In genomic region chr11:24664082-24664481, GRCm38 (mm10) we compare ENCODE assay signal across 16 mouse cellular contexts.
"Had no signal": no experiment of that assay in that cellular context is flagged by ENCODE, and none has a peak within 500 bp of the region (broad histone marks: within the 10 kb centered on the region; RNA-seq: fewer than 3 reads in every experiment).

No protein-coding gene starts in this region.

- H3K27ac ChIP-seq: neural tube, embryonic 12.5 days; neural tube, embryonic 13.5 days; neural tube, embryonic 15.5 days; stomach, embryonic 15.5 days; stomach, postnatal 0 days had no signal

- H3K27me3 ChIP-seq: neural tube, embryonic 12.5 days; neural tube, embryonic 13.5 days; neural tube, embryonic 15.5 days; stomach, embryonic 15.5 days had no signal

- H3K4me1 ChIP-seq: neural tube, embryonic 12.5 days; neural tube, embryonic 13.5 days; neural tube, embryonic 15.5 days; stomach, embryonic 15.5 days had no signal

- DNase-seq: retina, postnatal 1 day; right cerebral cortex, adult 18-20 months; right cerebral cortex, postnatal 14 days; right cerebral cortex, postnatal 25 days; right cerebral cortex, postnatal 4 days; spleen, adult 18-20 months; thymus, adult 18-20 months; thymus, adult 2 months; thymus, postnatal 14 days; thymus, postnatal 25 days; thymus, postnatal 36 days had no signal

- H3K9me3 ChIP-seq: neural tube, embryonic 12.5 days; neural tube, embryonic 13.5 days; neural tube, embryonic 15.5 days; stomach, embryonic 15.5 days had no signal

- H3K4me3 ChIP-seq: neural tube, embryonic 12.5 days; neural tube, embryonic 13.5 days; neural tube, embryonic 15.5 days; stomach, embryonic 15.5 days had no signal

- H3K4me2 ChIP-seq: neural tube, embryonic 12.5 days; neural tube, embryonic 13.5 days; neural tube, embryonic 15.5 days; stomach, embryonic 15.5 days had no signal

- H3K9ac ChIP-seq: neural tube, embryonic 12.5 days; neural tube, embryonic 13.5 days; neural tube, embryonic 15.5 days; stomach, embryonic 15.5 days had no signal

- H3K36me3 ChIP-seq: neural tube, embryonic 12.5 days; neural tube, embryonic 13.5 days; neural tube, embryonic 15.5 days; stomach, embryonic 15.5 days had no signal
